Mouse (Mus musculus) ES-E14 (cell line): ENCODE measurements around the gene Iqgap1. TPM values are rescaled to one million over a fixed set of nuclear protein-coding genes. Genes with fewer than 3 reads are reported as not detected.

Source experiments
- DNase-seq: peaks from one replicate; pipeline ENCODE4 v3.0.0-alpha.2; 2013; ENCODE audit warnings: low read depth, low spot score
- H3K27ac ChIP-seq: 2 replicates; pipeline ENCODE4 v1.5.1; 2012; ENCODE audit warnings: low read depth, mild to moderate bottlenecking, low read length, moderate library complexity, mixed read lengths; ENCODE audit not compliant: poor library complexity, insufficient read depth, severe bottlenecking
- H3K36me3 ChIP-seq: 2 replicates; pipeline ENCODE4 v1.6.1; 2012; ENCODE audit warnings: mild to moderate bottlenecking, low read length, moderate library complexity, mixed read lengths; ENCODE audit not compliant: control insufficient read depth, poor library complexity, insufficient read depth, severe bottlenecking
- H3K4me1 ChIP-seq, 2 experiments: fragments of 150-350 bp in 1 of 2; sonication (generic) in 1 of 2; 2 replicates each; pipeline ENCODE4 v1.6.1; 2012; ENCODE audit warnings: low read length in 2 of 2, mild to moderate bottlenecking in 1 of 2, mixed read lengths in 1 of 2; ENCODE audit not compliant: control insufficient read depth in 2 of 2, insufficient read depth in 2 of 2, poor library complexity in 1 of 2
- H3K4me3 ChIP-seq, 2 experiments: fragments of 150-350 bp in 1 of 2; sonication (generic) in 1 of 2; 2 replicates each; pipeline ENCODE4 v1.5.1; 2012; ENCODE audit warnings: low read length in 2 of 2, low read depth in 1 of 2, mild to moderate bottlenecking in 1 of 2, mixed read lengths in 1 of 2; ENCODE audit not compliant: insufficient read depth in 1 of 2, poor library complexity in 1 of 2, severe bottlenecking in 1 of 2
- H3K9ac ChIP-seq: 2 replicates; pipeline ENCODE4 v1.6.1; 2012; ENCODE audit warnings: low read depth, mild to moderate bottlenecking, low read length, mixed read lengths; ENCODE audit not compliant: poor library complexity, insufficient read depth, severe bottlenecking
- H3K9me3 ChIP-seq: fragments of 150-350 bp; sonication (generic); 2 replicates; pipeline ENCODE4 v1.6.1; 2012; ENCODE audit warnings: low read depth, mild to moderate bottlenecking, low read length; ENCODE audit not compliant: control insufficient read depth, insufficient read depth
- CHD2 ChIP-seq: IDR thresholded peaks from 2 replicates; pipeline ENCODE4 v1.6.1; 2014; ENCODE audit warnings: mild to moderate bottlenecking, low read depth, low read length, inconsistent platforms
- HCFC1 ChIP-seq: IDR thresholded peaks from 2 replicates; pipeline ENCODE4 v1.6.1; 2012; ENCODE audit warnings: low read length, inconsistent platforms, borderline replicate concordance; ENCODE audit not compliant: insufficient read depth
- MAFK ChIP-seq: IDR thresholded peaks from 2 replicates; pipeline ENCODE4 v1.6.1; 2014; ENCODE audit warnings: mild to moderate bottlenecking, low read depth, low read length, inconsistent platforms; ENCODE audit not compliant: insufficient read depth
- ZC3H11A ChIP-seq: IDR thresholded peaks from 2 replicates; pipeline ENCODE4 v1.6.1; 2012; ENCODE audit warnings: low read depth, mild to moderate bottlenecking, inconsistent platforms, low read length, borderline replicate concordance
- ZNF384 ChIP-seq: IDR thresholded peaks from 2 replicates; pipeline ENCODE4 v1.6.1; 2012; ENCODE audit warnings: low read depth, low read length, inconsistent platforms
- in situ Hi-C, 2 experiments: fragments of 600-800 bp; cut with MboI; formaldehyde crosslinking; loops; one replicate each; pipeline ENCODE4 v1.15.1; 2025; ENCODE audit warnings: low sequenced_read_pairs in 2 of 2, inconsistent platforms in 1 of 2; ENCODE audit not compliant: unreplicated experiment in 2 of 2
- total RNA-seq: library from RNA; depleted of rRNA; stranded (reverse); fragments of 300-350 nt; gene quantifications from 2 replicates; pipeline ENCODE4 v1.2.3, GENCODE M21; 2012

Gene Iqgap1
- total RNA-seq, 1 experiment: 135 TPM

- H3K4me1 ChIP-seq: no peaks in the 10 kb centered on the region; a peak in 1 of 4 replicates
- H3K4me3 ChIP-seq: no peak overlapping the region
- no peak overlapping the region for H3K9ac ChIP-seq
- H3K9me3 ChIP-seq: no peaks in the 10 kb centered on the region
- in situ Hi-C loops: no loop called here
- no peak overlapping the region for H3K27ac ChIP-seq
- peak; percentile 15 for DNase-seq
- no peaks in the 10 kb centered on the region for H3K36me3 ChIP-seq
- TF ChIP-seq CHD2: no peak
- TF ChIP-seq HCFC1: no peak
Measured at GRCm38 (mm10) chr7:80680218-80680847, 145.4 kb downstream of the Iqgap1 start.

GRCm38 (mm10) chr7:80672323-80672722 is 153.5 kb downstream of the Iqgap1 start:
- no peaks in the 10 kb centered on the region for H3K36me3 ChIP-seq
- in situ Hi-C loops: no loop called here
- no peak overlapping the region for H3K9ac ChIP-seq
- no peak for DNase-seq
- no peak for TF ChIP-seq ZNF384
- TF ChIP-seq MAFK: no peak
- TF ChIP-seq HCFC1: no peak
- TF ChIP-seq ZC3H11A: no peak
- no peak for TF ChIP-seq CHD2
- no peaks in the 10 kb centered on the region for H3K9me3 ChIP-seq
- H3K4me1 ChIP-seq: peaks cover 0 to 2% of the 10 kb centered on the region in 2 experiments; a peak in 1 of 4 replicates
- no peak overlapping the region for H3K27ac ChIP-seq
- no peak overlapping the region for H3K4me3 ChIP-seq

GRCm38 (mm10) chr7:80670889-80671288 is 154.9 kb downstream of the Iqgap1 start:
- no peak overlapping the region for H3K9ac ChIP-seq
- H3K36me3 ChIP-seq: no peaks in the 10 kb centered on the region
- H3K4me1 ChIP-seq: peaks cover 0 to 2% of the 10 kb centered on the region in 2 experiments; a peak in 1 of 4 replicates
- TF ChIP-seq ZNF384: no peak
- no peak for TF ChIP-seq MAFK
- TF ChIP-seq HCFC1: no peak
- no peak for TF ChIP-seq ZC3H11A
- TF ChIP-seq CHD2: no peak
- no peak overlapping the region for H3K4me3 ChIP-seq
- no peak for DNase-seq
- in situ Hi-C loops: no loop called here
- no peak overlapping the region for H3K27ac ChIP-seq
- H3K9me3 ChIP-seq: no peaks in the 10 kb centered on the region

GRCm38 (mm10) chr7:80667190-80667589 is 158.6 kb downstream of the Iqgap1 start:
- H3K9me3 ChIP-seq: no peaks in the 10 kb centered on the region
- H3K36me3 ChIP-seq: no peaks in the 10 kb centered on the region
- H3K4me3 ChIP-seq: no peak overlapping the region
- H3K27ac ChIP-seq: no peak overlapping the region
- no peak for TF ChIP-seq MAFK
- no peak for TF ChIP-seq ZC3H11A
- TF ChIP-seq CHD2: no peak
- TF ChIP-seq ZNF384: no peak
- TF ChIP-seq HCFC1: no peak
- in situ Hi-C loops: no loop called here
- H3K4me1 ChIP-seq: no peaks in the 10 kb centered on the region
- no peak overlapping the region for H3K9ac ChIP-seq
- no peak for DNase-seq
